In genomic region chr7:127140623-127141404, GRCm38 (mm10) we compare ENCODE assay signal across 16 mouse cellular contexts. TPM values are rescaled to one million over a fixed set of nuclear protein-coding genes. Genes with fewer than 3 reads are reported as not detected.
DNase-seq lines count a peak whose midpoint lies in the region; ATAC-seq and TF ChIP-seq lines count a peak whose summit lies in the region.
"Had no signal": no experiment of that assay in that cellular context is flagged by ENCODE, and none has a peak within 500 bp of the region (broad histone marks: within the 10 kb centered on the region; RNA-seq: fewer than 3 reads in every experiment).

No protein-coding gene starts in this region.

- H3K36me3 ChIP-seq in lung, embryonic 14.5 days (ENCODE audit: insufficient read depth) = no peaks in the 10 kb centered on the region
- peaks cover 0 to 3% of the 10 kb centered on the region in 2 experiments for H3K36me3 ChIP-seq in CH12.LX (replicated peaks in 1 of 2; ENCODE audit: control insufficient read depth in 1 of 2, insufficient read depth in 1 of 2, low read length in 1 of 2)
- H3K36me3 ChIP-seq in liver, embryonic 16.5 days (ENCODE audit: control insufficient read depth, insufficient read depth) = no peaks in the 10 kb centered on the region
- H3K36me3 ChIP-seq: lung, embryonic 15.5 days; midbrain, embryonic 12.5 days; neural tube, embryonic 12.5 days had no signal

- TF ChIP-seq CTCF in lung, embryonic 14.5 days (IDR thresholded peaks at IDR 0.05; ENCODE audit: low read depth) = 0 out of 2 replicates have a peak, but pooled peaks have one; percentile 5
- TF ChIP-seq CTCF in lung, adult 2 months (IDR thresholded peaks at IDR 0.05; ENCODE audit: insufficient read depth, low read length) = no peak; the same call in 1 of the 2 replicates
- peak in 1 of 2 experiments; percentile 66; a peak in 2 of 4 replicates for TF ChIP-seq CTCF in CH12.LX (conservative IDR thresholded peaks at IDR 0.05 in 1 of 2, IDR thresholded peaks at IDR 0.05 in 1 of 2; ENCODE audit: low read depth in 2 of 2, low read length in 2 of 2)
- peak; percentile 43; the same call in 1 of the 2 replicates for TF ChIP-seq CTCF in bone marrow, adult 2 months (IDR thresholded peaks at IDR 0.05; ENCODE audit: control insufficient read depth, insufficient read depth, low read length)

- H3K9me3 ChIP-seq in lung, embryonic 14.5 days (ENCODE audit: low read depth, low read length) = no peaks in the 10 kb centered on the region
- H3K9me3 ChIP-seq in CH12.LX (replicated peaks; ENCODE audit: low read length) = no peaks in the 10 kb centered on the region
- no peaks in the 10 kb centered on the region for H3K9me3 ChIP-seq in liver, embryonic 16.5 days (replicated peaks; ENCODE audit: control insufficient read depth, low read length)
- H3K9me3 ChIP-seq: G1E; lung, embryonic 15.5 days; midbrain, embryonic 12.5 days; neural tube, embryonic 12.5 days had no signal

- TF ChIP-seq RAD21 in CH12.LX (IDR thresholded peaks at IDR 0.05; ENCODE audit: low read depth, low read length) = peak; percentile 54

- no peak for ATAC-seq in lung, embryonic 14.5 days (ENCODE audit: insufficient read depth)
- no peak for ATAC-seq in liver, embryonic 16.5 days (ENCODE audit: low read depth)
- ATAC-seq in megakaryocyte, adult 5-6 weeks (ENCODE audit: poor library complexity, severe bottlenecking) = no peak
- ATAC-seq: activated CD4-positive, CD25-positive, alpha-beta regulatory T cell, adult 4 months had no signal

- H3K4me1 ChIP-seq in lung, embryonic 14.5 days (ENCODE audit: insufficient read depth) = no peaks in the 10 kb centered on the region
- H3K4me1 ChIP-seq in lung, adult 2 months (ENCODE audit: control insufficient read depth, insufficient read depth, low read length) = no peaks in the 10 kb centered on the region
- peaks cover 8 to 16% of the 10 kb centered on the region in 2 experiments for H3K4me1 ChIP-seq in CH12.LX (ENCODE audit: control insufficient read depth in 1 of 2, insufficient read depth in 2 of 2)
- H3K4me1 ChIP-seq in bone marrow, adult 2 months (ENCODE audit: control insufficient read depth, insufficient read depth, low read length) = peaks cover 3% of the 10 kb centered on the region; the same call in 1 of the 2 replicates
- peaks cover 62% of the 10 kb centered on the region for H3K4me1 ChIP-seq in liver, embryonic 16.5 days (ENCODE audit: control insufficient read depth, low read depth, low read length)
- H3K4me1 ChIP-seq: lung, embryonic 15.5 days; midbrain, embryonic 12.5 days; neural tube, embryonic 12.5 days had no signal

- no peak overlapping the region for H3K27ac ChIP-seq in lung, embryonic 14.5 days (ENCODE audit: low read depth)
- no peak overlapping the region for H3K27ac ChIP-seq in CH12.LX (ENCODE audit: insufficient read depth, low read depth)
- no peak overlapping the region for H3K27ac ChIP-seq in bone marrow, adult 2 months (ENCODE audit: control insufficient read depth, insufficient read depth, low read depth, low read length, poor library complexity)
- H3K27ac ChIP-seq in liver, embryonic 16.5 days (ENCODE audit: low read length) = peak overlapping the region; percentile 89
- H3K27ac ChIP-seq: lung, embryonic 15.5 days; midbrain, embryonic 12.5 days; neural tube, embryonic 12.5 days had no signal

- in situ Hi-C loops in CH12.LX (cut with MboI; ENCODE audit: low pct_ligation_motif_present, low pct_unique_long_range_greater_than_20kb, low sequenced_read_pairs) = no loop called here

- DNase-seq in lung, embryonic 14.5 days = no peak
- no peak for DNase-seq in lung, adult 2 months
- DNase-seq in CH12.LX (ENCODE audit: extremely low read depth) (peak; percentile 17), adipocyte (ENCODE audit: low spot score) (no peak)
- DNase-seq in kidney, postnatal 25 days = no peak
- DNase-seq: cerebellum, adult 8-10 months; heart, postnatal 10 days; retina, postnatal 1 day had no signal

- H3K4me2 ChIP-seq in lung, embryonic 14.5 days = no peak overlapping the region
- H3K4me2 ChIP-seq in CH12.LX (ENCODE audit: insufficient read depth, low read depth, poor library complexity, severe bottlenecking) = no peak overlapping the region
- H3K4me2 ChIP-seq in liver, embryonic 16.5 days (ENCODE audit: low read depth, low read length) = no peak overlapping the region
- H3K4me2 ChIP-seq: lung, embryonic 15.5 days; midbrain, embryonic 12.5 days; neural tube, embryonic 12.5 days had no signal

- no peak for TF ChIP-seq EP300 in CH12.LX (IDR thresholded peaks at IDR 0.05; ENCODE audit: low read length)

- WGBS in lung, embryonic 14.5 days = 56% methylated on average over 7 of the region's 7 CpGs
- 50% methylated on average over 7 of the region's 7 CpGs for WGBS in lung, adult 2 months
- whole genome bisulfite sequencing in bone marrow, adult 2 months = 44% methylated on average over 7 of the region's 7 CpGs
- WGBS in liver, embryonic 16.5 days (ENCODE audit: insufficient replicate concordance) = 39% methylated on average over 7 of the region's 7 CpGs

- no peak overlapping the region for H3K9ac ChIP-seq in lung, embryonic 14.5 days
- no peak overlapping the region for H3K9ac ChIP-seq in CH12.LX (ENCODE audit: insufficient read depth, low read depth)
- no peak overlapping the region for H3K9ac ChIP-seq in liver, embryonic 16.5 days (ENCODE audit: low read depth, low read length)
- H3K9ac ChIP-seq: lung, embryonic 15.5 days; midbrain, embryonic 12.5 days; neural tube, embryonic 12.5 days had no signal

- H3K27me3 ChIP-seq in lung, embryonic 14.5 days (ENCODE audit: insufficient read depth, low read length) = no peaks in the 10 kb centered on the region
- H3K27me3 ChIP-seq in CH12.LX (replicated peaks) = no peaks in the 10 kb centered on the region
- no peaks in the 10 kb centered on the region for H3K27me3 ChIP-seq in liver, embryonic 16.5 days (ENCODE audit: control insufficient read depth, insufficient read depth, low read depth, low read length)
- H3K27me3 ChIP-seq: lung, embryonic 15.5 days; midbrain, embryonic 12.5 days; neural tube, embryonic 12.5 days had no signal

- TF ChIP-seq POLR2A in lung, adult 2 months (IDR thresholded peaks at IDR 0.05; ENCODE audit: borderline replicate concordance, extremely low read depth, low read depth, low read length) = no peak
- no peak for TF ChIP-seq POLR2A in CH12.LX (IDR thresholded peaks at IDR 0.05; ENCODE audit: low read depth, low read length)
- TF ChIP-seq POLR2A in bone marrow, adult 2 months (IDR thresholded peaks at IDR 0.05; ENCODE audit: borderline replicate concordance, control insufficient read depth, low read depth, low read length) = no peak

- no peak overlapping the region for H3K4me3 ChIP-seq in lung, embryonic 14.5 days (ENCODE audit: low read depth, low read length)
- no peak overlapping the region for H3K4me3 ChIP-seq in lung, adult 2 months (replicated peaks; ENCODE audit: extremely low read depth, low read depth, low read length)
- H3K4me3 ChIP-seq in CH12.LX (replicated peaks in 1 of 3; ENCODE audit: low read depth in 2 of 3, low read length in 2 of 3, poor library complexity in 1 of 3) = no peak overlapping the region
- H3K4me3 ChIP-seq in bone marrow, adult 2 months (replicated peaks; ENCODE audit: control insufficient read depth, low read depth, low read length) = no peak overlapping the region
- no peak overlapping the region for H3K4me3 ChIP-seq in liver, embryonic 16.5 days (ENCODE audit: low read depth, low read length)
- H3K4me3 ChIP-seq: lung, embryonic 15.5 days; midbrain, embryonic 12.5 days; neural tube, embryonic 12.5 days had no signal

- no peaks in the 10 kb centered on the region for H3K79me2 ChIP-seq in CH12.LX (replicated peaks; ENCODE audit: control insufficient read depth, extremely low read depth, insufficient read depth, poor library complexity, severe bottlenecking)

- dilution Hi-C loops in CH12.LX (cut with MboI; ENCODE audit: extremely low pct_ligation_motif_present, extremely low pct_unique_long_range_greater_than_20kb, low sequenced_read_pairs) = no loop called here

RNA-seq across cellular contexts. Expression of gene Spn, which starts 3.2 kb away (rescaled TPM):
- 0.20 TPM in 1 of 2 replicates, not detected in the other for polyA plus RNA-seq in lung, embryonic 14.5 days (2014; fragmentation: Nextera tagmentation; extraction: Ambion mirVana)
- 11.8 and 13.2 TPM in 2 replicates for polyA plus RNA-seq in lung, adult 2 months (2012; rRNA removed)
- total RNA-seq in CH12.LX (2012; rRNA removed) = 14.4 and 16.3 TPM in 2 replicates
- total RNA-seq in CH12.LX (2014; rRNA removed) = 2.4 and 2.6 TPM in 2 replicates
- polyA plus RNA-seq in CH12.LX (2012; ENCODE audit: insufficient read length, low read depth) = 3.3 and 3.6 TPM in 2 replicates
- polyA plus RNA-seq in bone marrow, adult 2 months (2011; ENCODE audit: insufficient read depth, insufficient read length, low replicate concordance, missing spikeins) = 29.7 and 49.2 TPM in 2 replicates
- 5.5 and 6.3 TPM in 2 replicates for polyA plus RNA-seq in liver, embryonic 16.5 days (2015; fragmentation: Nextera tagmentation; extraction: Ambion mirVana)
- total RNA-seq in megakaryocyte, adult 5-6 weeks (2015) = 74.6 and 82.8 TPM in 2 replicates
- 241 and 246 TPM in 2 replicates for total RNA-seq in megakaryocyte, adult 5-6 weeks (2017)

RNA-seq across cellular contexts. Expression of gene Qprt, which starts 18.8 kb away (rescaled TPM):
- 0.22 and 0.47 TPM in 2 replicates for polyA plus RNA-seq in lung, embryonic 14.5 days (2014; fragmentation: Nextera tagmentation; extraction: Ambion mirVana)
- polyA plus RNA-seq in lung, adult 2 months (2012; rRNA removed) = 0.57 and 0.93 TPM in 2 replicates
- total RNA-seq in CH12.LX (2012; rRNA removed) = 0.21 and 0.30 TPM in 2 replicates
- 0.15 TPM in 1 of 2 replicates, not detected in the other for total RNA-seq in CH12.LX (2014; rRNA removed)
- polyA plus RNA-seq in CH12.LX (2012; ENCODE audit: insufficient read length, low read depth) = 0.14 TPM in 1 of 2 replicates, not detected in the other
- polyA plus RNA-seq in bone marrow, adult 2 months (2011; ENCODE audit: insufficient read depth, insufficient read length, low replicate concordance, missing spikeins) = 1.4 and 10.6 TPM in 2 replicates
- 74.1 and 76.6 TPM in 2 replicates for polyA plus RNA-seq in liver, embryonic 16.5 days (2015; fragmentation: Nextera tagmentation; extraction: Ambion mirVana)
- total RNA-seq in megakaryocyte, adult 5-6 weeks (2015) = 2.0 and 3.3 TPM in 2 replicates
- 1.1 and 2.8 TPM in 2 replicates for total RNA-seq in megakaryocyte, adult 5-6 weeks (2017)

RNA-seq across cellular contexts. Expression of gene AI467606, which starts 49.7 kb away (rescaled TPM):
- 6.3 and 6.5 TPM in 2 replicates for polyA plus RNA-seq in lung, embryonic 14.5 days (2014; fragmentation: Nextera tagmentation; extraction: Ambion mirVana)
- 45.0 and 49.9 TPM in 2 replicates for polyA plus RNA-seq in lung, adult 2 months (2012; rRNA removed)
- total RNA-seq in CH12.LX (2012; rRNA removed) (15.7 and 19.0 TPM in 2 replicates), CH12.LX (2014; rRNA removed) (18.6 and 26.4 TPM in 2 replicates)
- polyA plus RNA-seq in CH12.LX (2012; ENCODE audit: insufficient read length, low read depth) = 18.3 and 20.5 TPM in 2 replicates
- 13.6 and 36.8 TPM in 2 replicates for polyA plus RNA-seq in bone marrow, adult 2 months (2011; ENCODE audit: insufficient read depth, insufficient read length, low replicate concordance, missing spikeins)
- 8.1 and 8.7 TPM in 2 replicates for polyA plus RNA-seq in liver, embryonic 16.5 days (2015; fragmentation: Nextera tagmentation; extraction: Ambion mirVana)
- total RNA-seq in megakaryocyte, adult 5-6 weeks (2015) = 65.9 and 71.1 TPM in 2 replicates
- 46.6 and 49.2 TPM in 2 replicates for total RNA-seq in megakaryocyte, adult 5-6 weeks (2017)

RNA-seq across cellular contexts. Expression of gene Zg16, which starts 53.7 kb away (rescaled TPM):
- not detected in 2 replicates for polyA plus RNA-seq in lung, embryonic 14.5 days (2014; fragmentation: Nextera tagmentation; extraction: Ambion mirVana)
- polyA plus RNA-seq in lung, adult 2 months (2012; rRNA removed) = 0.37 and 19.0 TPM in 2 replicates
- total RNA-seq in CH12.LX (2012; rRNA removed) (not detected in 2 replicates), CH12.LX (2014; rRNA removed) (not detected in 2 replicates)
- polyA plus RNA-seq in CH12.LX (2012; ENCODE audit: insufficient read length, low read depth) = not detected in 2 replicates
- 3.1 TPM in 1 of 2 replicates, not detected in the other for polyA plus RNA-seq in bone marrow, adult 2 months (2011; ENCODE audit: insufficient read depth, insufficient read length, low replicate concordance, missing spikeins)
- 0.58 TPM in 1 of 2 replicates, not detected in the other for polyA plus RNA-seq in liver, embryonic 16.5 days (2015; fragmentation: Nextera tagmentation; extraction: Ambion mirVana)
- 0.96 TPM in 1 of 2 replicates, not detected in the other for total RNA-seq in megakaryocyte, adult 5-6 weeks (2015)
- total RNA-seq in megakaryocyte, adult 5-6 weeks (2017) = not detected in 2 replicates
- total RNA-seq: heart, postnatal 10 days had no signal
- polyA plus RNA-seq: activated CD4-positive, CD25-positive, alpha-beta regulatory T cell, adult 4 months; G1E; lung, embryonic 15.5 days; midbrain, embryonic 12.5 days; neural tube, embryonic 12.5 days had no signal

RNA-seq across cellular contexts. Expression of gene Cd2bp2, which starts 55.0 kb away (rescaled TPM):
- polyA plus RNA-seq in lung, embryonic 14.5 days (2014; fragmentation: Nextera tagmentation; extraction: Ambion mirVana) = 54.6 and 59.6 TPM in 2 replicates
- 20.7 and 31.0 TPM in 2 replicates for polyA plus RNA-seq in lung, adult 2 months (2012; rRNA removed)
- total RNA-seq in CH12.LX (2012; rRNA removed) (66.8 and 78.5 TPM in 2 replicates), CH12.LX (2014; rRNA removed) (62.4 and 63.3 TPM in 2 replicates)
- 57.4 and 72.8 TPM in 2 replicates for polyA plus RNA-seq in CH12.LX (2012; ENCODE audit: insufficient read length, low read depth)
- polyA plus RNA-seq in bone marrow, adult 2 months (2011; ENCODE audit: insufficient read depth, insufficient read length, low replicate concordance, missing spikeins) = 46.6 and 64.1 TPM in 2 replicates
- 17.4 and 18.1 TPM in 2 replicates for polyA plus RNA-seq in liver, embryonic 16.5 days (2015; fragmentation: Nextera tagmentation; extraction: Ambion mirVana)
- total RNA-seq in megakaryocyte, adult 5-6 weeks (2015) = 16.1 and 19.0 TPM in 2 replicates
- total RNA-seq in megakaryocyte, adult 5-6 weeks (2017) = 51.8 and 57.5 TPM in 2 replicates
